Mouse (Mus musculus): ENCODE data around the gene Mettl9. TPM values are rescaled to one million over a fixed set of nuclear protein-coding genes. Genes with fewer than 3 reads are reported as not detected.

Gene Mettl9
- 2.2 and 2.3 TPM in 2 replicates for polyA plus RNA-seq (2012)

GRCm38 (mm10) chr7:121033856-121034652, at the start of gene Mettl9:
Gene Mettl9 (plus strand): TSS chr7:121034445.
- H3K4me3 ChIP-seq (replicated peaks): peak within 1 kb of the TSS; percentile 97
- H3K27me3 ChIP-seq (ENCODE audit: control insufficient read depth): peaks cover 29% of the 10 kb centered on the region
- TF ChIP-seq GATA1 (IDR thresholded peaks at IDR 0.05; ENCODE audit: low read length) (no peak), TAL1 (IDR thresholded peaks at IDR 0.05; ENCODE audit: low read length) (no peak)
- H3K4me1 ChIP-seq (ENCODE audit: control insufficient read depth): peaks cover 30% of the 10 kb centered on the region
- no peaks in the 10 kb centered on the region for H3K9me3 ChIP-seq (ENCODE audit: control insufficient read depth, low read length)
- H3K36me3 ChIP-seq (ENCODE audit: control insufficient read depth): peaks cover 7% of the 10 kb centered on the region

- H3K4me3 ChIP-seq (replicated peaks): no peak overlapping the region
- H3K27me3 ChIP-seq (ENCODE audit: control insufficient read depth): peaks cover 23% of the 10 kb centered on the region
- H3K4me1 ChIP-seq (ENCODE audit: control insufficient read depth): no peaks in the 10 kb centered on the region; the same call in 1 of the 2 replicates
- TF ChIP-seq GATA1 (IDR thresholded peaks at IDR 0.05; ENCODE audit: low read length): no peak
- H3K36me3 ChIP-seq (ENCODE audit: control insufficient read depth): no peaks in the 10 kb centered on the region
- H3K9me3 ChIP-seq (ENCODE audit: control insufficient read depth, low read length): peaks cover 5% of the 10 kb centered on the region
Observed at GRCm38 (mm10) chr7:120991191-120991590, 43.1 kb upstream of the Mettl9 start.

- Histone ChIP-seq H3K4me1 (ENCODE audit: control insufficient read depth) (peaks cover 4% of the 10 kb centered on the region), H3K9me3 (ENCODE audit: control insufficient read depth, low read length) (no peaks in the 10 kb centered on the region), H3K36me3 (ENCODE audit: control insufficient read depth) (no peaks in the 10 kb centered on the region), H3K4me3 (replicated peaks) (no peak overlapping the region), H3K27me3 (ENCODE audit: control insufficient read depth) (peaks cover 3% of the 10 kb centered on the region)
- TF ChIP-seq GATA1 (IDR thresholded peaks at IDR 0.05; ENCODE audit: low read length) (no peak), TAL1 (IDR thresholded peaks at IDR 0.05; ENCODE audit: low read length) (no peak)
Observed at GRCm38 (mm10) chr7:120999021-120999530, 35.2 kb upstream of the Mettl9 start.

- no peaks in the 10 kb centered on the region for H3K9me3 ChIP-seq (ENCODE audit: control insufficient read depth, low read length)
- no peaks in the 10 kb centered on the region for H3K27me3 ChIP-seq (ENCODE audit: control insufficient read depth)
- H3K4me1 ChIP-seq (ENCODE audit: control insufficient read depth): peaks cover 4% of the 10 kb centered on the region
- no peak overlapping the region for H3K4me3 ChIP-seq (replicated peaks)
- TF ChIP-seq TAL1 (IDR thresholded peaks at IDR 0.05; ENCODE audit: low read length) (no peak), GATA1 (IDR thresholded peaks at IDR 0.05; ENCODE audit: low read length) (no peak)
- H3K36me3 ChIP-seq (ENCODE audit: control insufficient read depth): no peaks in the 10 kb centered on the region
Observed at GRCm38 (mm10) chr7:121000065-121000822, 34.0 kb upstream of the Mettl9 start.

GRCm38 (mm10) chr7:121001879-121002278, 32.4 kb upstream of the Mettl9 start:
- H3K4me3 ChIP-seq (replicated peaks): no peak overlapping the region
- H3K36me3 ChIP-seq (ENCODE audit: control insufficient read depth): no peaks in the 10 kb centered on the region
- peaks cover 9% of the 10 kb centered on the region for H3K27me3 ChIP-seq (ENCODE audit: control insufficient read depth)
- no peaks in the 10 kb centered on the region for H3K9me3 ChIP-seq (ENCODE audit: control insufficient read depth, low read length)
- TF ChIP-seq TAL1 (IDR thresholded peaks at IDR 0.05; ENCODE audit: low read length) (no peak), GATA1 (IDR thresholded peaks at IDR 0.05; ENCODE audit: low read length) (no peak)
- peaks cover 4% of the 10 kb centered on the region for H3K4me1 ChIP-seq (ENCODE audit: control insufficient read depth)

GRCm38 (mm10) chr7:121002407-121002928, 31.8 kb upstream of the Mettl9 start:
- no peaks in the 10 kb centered on the region for H3K9me3 ChIP-seq (ENCODE audit: control insufficient read depth, low read length)
- no peaks in the 10 kb centered on the region for H3K36me3 ChIP-seq (ENCODE audit: control insufficient read depth)
- peaks cover 4% of the 10 kb centered on the region for H3K4me1 ChIP-seq (ENCODE audit: control insufficient read depth)
- H3K4me3 ChIP-seq (replicated peaks): no peak overlapping the region
- TF ChIP-seq GATA1 (IDR thresholded peaks at IDR 0.05; ENCODE audit: low read length) (no peak), TAL1 (IDR thresholded peaks at IDR 0.05; ENCODE audit: low read length) (no peak)
- H3K27me3 ChIP-seq (ENCODE audit: control insufficient read depth): peaks cover 9% of the 10 kb centered on the region

GRCm38 (mm10) chr7:121003793-121004418, 30.3 kb upstream of the Mettl9 start:
- Histone ChIP-seq H3K27me3 (ENCODE audit: control insufficient read depth) (peaks cover 9% of the 10 kb centered on the region), H3K4me1 (ENCODE audit: control insufficient read depth) (no peaks in the 10 kb centered on the region), H3K36me3 (ENCODE audit: control insufficient read depth) (no peaks in the 10 kb centered on the region), H3K9me3 (ENCODE audit: control insufficient read depth, low read length) (no peaks in the 10 kb centered on the region), H3K4me3 (replicated peaks) (no peak overlapping the region)
- no peak for TF ChIP-seq GATA1 (IDR thresholded peaks at IDR 0.05; ENCODE audit: low read length)
- no peak for TF ChIP-seq TAL1 (IDR thresholded peaks at IDR 0.05; ENCODE audit: low read length)

GRCm38 (mm10) chr7:121011794-121012689, 22.2 kb upstream of the Mettl9 start:
- TF ChIP-seq TAL1 (IDR thresholded peaks at IDR 0.05; ENCODE audit: low read length) (no peak), GATA1 (IDR thresholded peaks at IDR 0.05; ENCODE audit: low read length) (no peak)
- H3K4me1 ChIP-seq (ENCODE audit: control insufficient read depth): no peaks in the 10 kb centered on the region
- H3K27me3 ChIP-seq (ENCODE audit: control insufficient read depth): peaks cover 12% of the 10 kb centered on the region
- H3K4me3 ChIP-seq (replicated peaks): no peak overlapping the region
- no peaks in the 10 kb centered on the region for H3K36me3 ChIP-seq (ENCODE audit: control insufficient read depth)
- no peaks in the 10 kb centered on the region for H3K9me3 ChIP-seq (ENCODE audit: control insufficient read depth, low read length)
